In genomic region chr1:119648205-119649111, GRCm38 (mm10) we compare ENCODE assay signal across 8 mouse cellular contexts. TPM values are rescaled to one million over a fixed set of nuclear protein-coding genes. Genes with fewer than 3 reads are reported as not detected.
DNase-seq lines count a peak whose midpoint lies in the region; ATAC-seq and TF ChIP-seq lines count a peak whose summit lies in the region.

Gene Epb41l5 (minus strand): TSS chr1:119649000.

- H3K9ac ChIP-seq in heart, embryonic 12.5 days, result peak within 1 kb of the TSS; percentile 81
- peak within 1 kb of the TSS; percentile 69 for H3K9ac ChIP-seq in kidney, embryonic 16.5 days (replicated peaks; ENCODE audit: low read length)
- peak within 1 kb of the TSS; percentile 91 for H3K9ac ChIP-seq in liver, adult 2 months (ENCODE audit: low read depth, low read length)

- peak within 1 kb of the TSS; percentile 94 for H3K4me3 ChIP-seq in erythroblast, embryonic 14.5 days (replicated peaks)
- H3K4me3 ChIP-seq in heart, embryonic 12.5 days, result peak within 1 kb of the TSS; percentile 87
- peak within 1 kb of the TSS; percentile 60 for H3K4me3 ChIP-seq in kidney, embryonic 16.5 days (ENCODE audit: low read length)
- peak within 1 kb of the TSS; percentile 98 for H3K4me3 ChIP-seq in liver, adult 2 months (ENCODE audit: insufficient read depth, low read depth, low read length)
- peak within 1 kb of the TSS; percentile 77 for H3K4me3 ChIP-seq in myocyte

- no peak for TF ChIP-seq CTCF in liver, adult 2 months (IDR thresholded peaks at IDR 0.05; ENCODE audit: low read depth, low read length)

- no peaks in the 10 kb centered on the region for H3K9me3 ChIP-seq in erythroblast, embryonic 14.5 days (ENCODE audit: control insufficient read depth, low read length)
- H3K9me3 ChIP-seq in heart, embryonic 12.5 days (replicated peaks), result no peaks in the 10 kb centered on the region
- no peaks in the 10 kb centered on the region for H3K9me3 ChIP-seq in kidney, embryonic 16.5 days (ENCODE audit: low read length)

- peak within 1 kb of the TSS; percentile 78 for H3K4me2 ChIP-seq in heart, embryonic 12.5 days
- peak within 1 kb of the TSS; percentile 69 for H3K4me2 ChIP-seq in kidney, embryonic 16.5 days (replicated peaks; ENCODE audit: low read depth, low read length)
- peak within 1 kb of the TSS; percentile 94 for H3K4me2 ChIP-seq in myocyte (ENCODE audit: low read depth)

- peaks cover 12% of the 10 kb centered on the region; the same call in 1 of the 2 replicates for H3K79me2 ChIP-seq in liver, adult 2 months (ENCODE audit: control insufficient read depth, insufficient read depth, low read length)
- H3K79me2 ChIP-seq in myocyte (ENCODE audit: control insufficient read depth, insufficient read depth), result no peaks in the 10 kb centered on the region

- peak within 1 kb of the TSS; percentile 88 for H3K27ac ChIP-seq in heart, embryonic 12.5 days (ENCODE audit: poor library complexity, severe bottlenecking)
- peak within 1 kb of the TSS; percentile 86 for H3K27ac ChIP-seq in kidney, embryonic 16.5 days (ENCODE audit: low read length)
- peak within 1 kb of the TSS; percentile 95 for H3K27ac ChIP-seq in liver, adult 2 months (replicated peaks; ENCODE audit: insufficient read depth, low read depth, low read length)

- peak within 1 kb of the TSS; percentile 6 for H3ac ChIP-seq in myocyte (ENCODE audit: control insufficient read depth, insufficient read length)

- DNase-seq in CD4-positive, CD25-positive, alpha-beta regulatory T cell, adult 2 months (ENCODE audit: low read depth, low spot score), result peak; percentile 64
- DNase-seq in brain, embryonic 18.5 days (ENCODE audit: low read depth, low spot score), result peak; percentile 64
- peak; percentile 74 for DNase-seq in liver, adult 2 months (ENCODE audit: extremely low read depth, low read depth, low spot score)
- DNase-seq in spleen, postnatal 4 days (ENCODE audit: low spot score in 2 of 2), result peak; percentile 75 to 84

- under 1% methylated on average over 86 of the region's 86 CpGs for WGBS in heart, embryonic 12.5 days
- WGBS in kidney, embryonic 16.5 days, result under 1% methylated on average over 86 of the region's 86 CpGs
- WGBS in liver, adult 2 months, result under 1% methylated on average over 86 of the region's 86 CpGs

- H3K36me3 ChIP-seq in erythroblast, embryonic 14.5 days (ENCODE audit: control insufficient read depth), result no peaks in the 10 kb centered on the region
- H3K36me3 ChIP-seq in heart, embryonic 12.5 days, result peaks cover 5% of the 10 kb centered on the region; the same call in 1 of the 2 replicates
- H3K36me3 ChIP-seq in kidney, embryonic 16.5 days (ENCODE audit: insufficient read depth, low read length), result no peaks in the 10 kb centered on the region
- no peaks in the 10 kb centered on the region for H3K36me3 ChIP-seq in liver, adult 2 months (ENCODE audit: control insufficient read depth, insufficient read depth, low read length)
- no peaks in the 10 kb centered on the region for H3K36me3 ChIP-seq in myocyte (ENCODE audit: control insufficient read depth, insufficient read depth)

- H3K27me3 ChIP-seq in erythroblast, embryonic 14.5 days (ENCODE audit: control insufficient read depth), result no peaks in the 10 kb centered on the region
- no peaks in the 10 kb centered on the region for H3K27me3 ChIP-seq in heart, embryonic 12.5 days (replicated peaks)
- no peaks in the 10 kb centered on the region for H3K27me3 ChIP-seq in kidney, embryonic 16.5 days (ENCODE audit: insufficient read depth, low read length)
- H3K27me3 ChIP-seq in liver, adult 2 months (ENCODE audit: control insufficient read depth, insufficient read depth, low read length), result no peaks in the 10 kb centered on the region
- no peaks in the 10 kb centered on the region for H3K27me3 ChIP-seq in myocyte (ENCODE audit: control insufficient read depth, insufficient read depth, insufficient read length)

- ATAC-seq in heart, embryonic 12.5 days (ENCODE audit: insufficient number of reproducible peaks, low FRiP score), result peak; percentile 94
- peak; percentile 97 for ATAC-seq in kidney, embryonic 16.5 days (ENCODE audit: low FRiP score, low TSS enrichment)

- peaks cover 28% of the 10 kb centered on the region for H3K4me1 ChIP-seq in erythroblast, embryonic 14.5 days (ENCODE audit: control insufficient read depth)
- H3K4me1 ChIP-seq in heart, embryonic 12.5 days (replicated peaks), result peaks cover 23% of the 10 kb centered on the region
- H3K4me1 ChIP-seq in kidney, embryonic 16.5 days (ENCODE audit: insufficient read depth, low read length), result peaks cover 20% of the 10 kb centered on the region
- peaks cover 4% of the 10 kb centered on the region for H3K4me1 ChIP-seq in liver, adult 2 months (ENCODE audit: control insufficient read depth, insufficient read depth, low read length)

- 0 out of 2 replicates have a peak, but pooled peaks have one; percentile 30 for TF ChIP-seq POLR2A in liver, adult 2 months (IDR thresholded peaks at IDR 0.05; ENCODE audit: extremely low read depth, insufficient read depth, low read length)
- TF ChIP-seq POLR2A in myocyte (IDR thresholded peaks at IDR 0.05; ENCODE audit: insufficient read length, low read depth), result peak; percentile 39

TF ChIP-seq in myocyte, 11 proteins besides CTCF, POLR2A, EP300 and RAD21:
- no peak for TF ChIP-seq CEBPB (IDR thresholded peaks at IDR 0.05; ENCODE audit: insufficient read depth, poor library complexity, severe bottlenecking)
- TF ChIP-seq MYOG (IDR thresholded peaks at IDR 0.05; ENCODE audit: control insufficient read depth in 1 of 3, insufficient read depth in 1 of 3, insufficient read length in 2 of 3, low read depth in 2 of 3), result peak in 1 of 3 experiments; percentile 29
- TF ChIP-seq E2F4 (IDR thresholded peaks at IDR 0.05; ENCODE audit: insufficient read depth), result no peak
- peak in 1 of 3 experiments; percentile 58 for TF ChIP-seq MYOD1 (IDR thresholded peaks at IDR 0.05; ENCODE audit: control insufficient read depth in 1 of 3, insufficient read length in 2 of 3, low read depth in 2 of 3)
- no peak for TF ChIP-seq SRF (IDR thresholded peaks at IDR 0.05; ENCODE audit: control insufficient read depth, insufficient read length, low read depth)
- peak; percentile 20 for TF ChIP-seq POLR2AphosphoS2 (IDR thresholded peaks at IDR 0.05; ENCODE audit: insufficient read length, low read depth)
- TF ChIP-seq TCF3 (IDR thresholded peaks at IDR 0.05; ENCODE audit: insufficient read length, low read depth), result no peak

RNA-seq across cellular contexts. Expression of gene Epb41l5, which starts in this region (rescaled TPM):
- polyA plus RNA-seq in erythroblast, embryonic 14.5 days (2012), result 0.02 and 0.11 TPM in 2 replicates
- 22.2 and 23.6 TPM in 2 replicates for polyA plus RNA-seq in heart, embryonic 12.5 days (2016; fragmentation: Nextera tagmentation; extraction: Ambion mirVana)
- 77.3 and 77.8 TPM in 2 replicates for polyA plus RNA-seq in kidney, embryonic 16.5 days (2015; fragmentation: Nextera tagmentation; extraction: Ambion mirVana)
- total RNA-seq in liver, adult 2 months (2014; rRNA removed), result 38.0 and 47.3 TPM in 2 replicates
- 14.9 and 18.8 TPM in 2 replicates for polyA plus RNA-seq in liver, adult 2 months (2012; rRNA removed)
- 2.1 TPM for polyA plus RNA-seq in myocyte (2012; fragmentation: generic; extraction: Trizol)

Comparison
In these comparisons a context has a peak if more than half of its experiments do, and no peak if none do; other contexts are left out.
1. Peak in every context shown above with its lines: DNase-seq, ATAC-seq, H3K4me3 ChIP-seq and H3K27ac ChIP-seq.